Mouse (Mus musculus) hindbrain, embryonic 14.5 days (tissue): ENCODE data around the gene Sfpq. TPM values are rescaled to one million over a fixed set of nuclear protein-coding genes. Genes with fewer than 3 reads are reported as not detected.

Source experiments
- ATAC-seq: fragments of 200-750 bp; cut with Nextera tagmentation; 2 replicates; pipeline ENCODE4 v1.8.0; 2017; ENCODE audit warnings: moderate number of reproducible peaks, mild to moderate bottlenecking, moderate TSS enrichment, moderate library complexity; ENCODE audit not compliant: low FRiP score
- DNase-seq: peaks from one replicate; pipeline ENCODE4 v3.0.0-alpha.2; 2015; ENCODE audit warnings: low spot score
- H3K27ac ChIP-seq: fragments of 300-500 bp; sonication (generic); 2 replicates; pipeline ENCODE4 v1.5.1; 2014; ENCODE audit warnings: mild to moderate bottlenecking, moderate library complexity
- H3K27me3 ChIP-seq: fragments of 300-500 bp; sonication (generic); 2 replicates; pipeline ENCODE4 v1.6.1; 2014; ENCODE audit warnings: mild to moderate bottlenecking, low read length, mixed read lengths; ENCODE audit not compliant: control insufficient read depth, insufficient read depth
- H3K36me3 ChIP-seq: fragments of 300-500 bp; sonication (generic); replicated peaks from 2 replicates; pipeline ENCODE4 v1.6.1; 2014; ENCODE audit not compliant: control insufficient read depth, insufficient read depth
- H3K4me1 ChIP-seq: fragments of 300-500 bp; sonication (generic); replicated peaks from 2 replicates; pipeline ENCODE4 v1.6.1; 2014; ENCODE audit warnings: antibody characterized with exemption, low read length, mixed read lengths; ENCODE audit not compliant: control insufficient read depth, insufficient read depth
- H3K4me2 ChIP-seq: fragments of 300-500 bp; sonication (generic); replicated peaks from 2 replicates; pipeline ENCODE4 v1.6.1; 2014; ENCODE audit warnings: mild to moderate bottlenecking, moderate library complexity
- H3K4me3 ChIP-seq: fragments of 300-500 bp; sonication (generic); replicated peaks from 2 replicates; pipeline ENCODE4 v1.5.1; 2014; ENCODE audit warnings: mild to moderate bottlenecking, low read length
- H3K9ac ChIP-seq: fragments of 300-500 bp; sonication (generic); 2 replicates; pipeline ENCODE4 v1.6.1; 2014
- H3K9me3 ChIP-seq: fragments of 300-500 bp; sonication (generic); 2 replicates; pipeline ENCODE4 v1.6.1; 2016; ENCODE audit warnings: low read length; ENCODE audit not compliant: control insufficient read depth
- WGBS: fragments of 180-500 bp; shearing (Covaris S2); extraction: QIAGEN DNeasy Blood & Tissue Kit; methylation state at CpG from one replicate; pipeline ENCODE4 v1.1.7; 2014; 5-methylcytosine and 5-hydroxymethylcytosine counted together
- polyA plus RNA-seq: library from polyadenylated mRNA; unstranded; fragments of >200 nt; fragmentation: Nextera tagmentation; extraction: Ambion mirVana; gene quantifications from 2 replicates; pipeline ENCODE4 v1.2.1, GENCODE M21; 2014

Gene Sfpq
- polyA plus RNA-seq, 1 experiment from 2014 or later, result 92.5 TPM

- H3K4me3 ChIP-seq, result peak overlapping the region; percentile 100
- no peak overlapping the region for H3K27ac ChIP-seq
- H3K4me1 ChIP-seq, result peaks cover 30% of the 10 kb centered on the region
- DNase-seq (no peak), ATAC-seq (no peak)
- peak overlapping the region; percentile 100 for H3K9ac ChIP-seq
- peaks cover 54% of the 10 kb centered on the region for H3K36me3 ChIP-seq
- H3K9me3 ChIP-seq, result no peaks in the 10 kb centered on the region
- no peaks in the 10 kb centered on the region for H3K27me3 ChIP-seq
- H3K4me2 ChIP-seq, result peak overlapping the region; percentile 86
- WGBS, result 3% methylated on average over 9 of the region's 9 CpGs
Measured at GRCm38 (mm10) chr4:127023201-127023600, 2.1 kb downstream of the Sfpq start.

GRCm38 (mm10) chr4:127024240-127024639 lies 3.1 kb downstream of the Sfpq start:
- no peak for DNase-seq
- Histone ChIP-seq H3K4me2 (peak overlapping the region; percentile 86), H3K4me3 (peak overlapping the region; percentile 100), H3K9me3 (no peaks in the 10 kb centered on the region), H3K27ac (no peak overlapping the region), H3K4me1 (peaks cover 30% of the 10 kb centered on the region), H3K9ac (peak overlapping the region; percentile 100), H3K27me3 (no peaks in the 10 kb centered on the region), H3K36me3 (peaks cover 61% of the 10 kb centered on the region)
- WGBS, result 62% methylated on average over 1 of the region's 1 CpGs
- no peak for ATAC-seq

- Histone ChIP-seq H3K4me3 (no peak overlapping the region), H3K36me3 (peaks cover 87% of the 10 kb centered on the region), H3K27ac (no peak overlapping the region), H3K4me1 (peaks cover 25% of the 10 kb centered on the region), H3K9ac (no peak overlapping the region), H3K4me2 (0 out of 2 replicates have a peak overlapping the region, but pooled peaks have one; percentile 11), H3K27me3 (no peaks in the 10 kb centered on the region), H3K9me3 (no peaks in the 10 kb centered on the region)
- no peak for DNase-seq
- WGBS, result 93% methylated on average over 4 of the region's 4 CpGs
- no peak for ATAC-seq
Measured at GRCm38 (mm10) chr4:127026826-127027225, 5.7 kb downstream of the Sfpq start.

- 0 out of 2 replicates have a peak overlapping the region, but pooled peaks have one; percentile 11 for H3K4me2 ChIP-seq
- H3K9ac ChIP-seq, result no peak overlapping the region
- 63% methylated on average over 4 of the region's 4 CpGs for WGBS
- ATAC-seq (no peak), DNase-seq (peak; percentile 67)
- H3K4me3 ChIP-seq, result no peak overlapping the region
- peaks cover 94% of the 10 kb centered on the region for H3K36me3 ChIP-seq
- peaks cover 25% of the 10 kb centered on the region for H3K4me1 ChIP-seq
- no peaks in the 10 kb centered on the region for H3K9me3 ChIP-seq
- no peak overlapping the region for H3K27ac ChIP-seq
- no peaks in the 10 kb centered on the region for H3K27me3 ChIP-seq
Measured at GRCm38 (mm10) chr4:127027228-127028190, 6.4 kb downstream of the Sfpq start.

GRCm38 (mm10) chr4:127037158-127037557 lies 16.0 kb downstream of the Sfpq start:
- Histone ChIP-seq H3K27me3 (no peaks in the 10 kb centered on the region), H3K36me3 (peaks cover 98% of the 10 kb centered on the region), H3K4me1 (no peaks in the 10 kb centered on the region), H3K4me2 (no peak overlapping the region), H3K9me3 (no peaks in the 10 kb centered on the region), H3K27ac (no peak overlapping the region), H3K4me3 (no peak overlapping the region), H3K9ac (no peak overlapping the region)
- ATAC-seq, result no peak
- no peak for DNase-seq
- WGBS, result 94% methylated on average over 3 of the region's 3 CpGs

- no peak for ATAC-seq
- no peaks in the 10 kb centered on the region for H3K9me3 ChIP-seq
- no peak overlapping the region for H3K4me2 ChIP-seq
- peaks cover 97% of the 10 kb centered on the region for H3K36me3 ChIP-seq
- H3K4me3 ChIP-seq, result no peak overlapping the region
- no peak for DNase-seq
- WGBS, result 84% methylated on average over 8 of the region's 8 CpGs
- H3K9ac ChIP-seq, result no peak overlapping the region
- no peaks in the 10 kb centered on the region for H3K27me3 ChIP-seq
- H3K4me1 ChIP-seq, result no peaks in the 10 kb centered on the region
- H3K27ac ChIP-seq, result no peak overlapping the region
Measured at GRCm38 (mm10) chr4:127037908-127038827, 17.0 kb downstream of the Sfpq start.

- Histone ChIP-seq H3K4me2 (no peak overlapping the region), H3K27ac (no peak overlapping the region), H3K36me3 (peaks cover 97% of the 10 kb centered on the region), H3K9ac (no peak overlapping the region), H3K4me3 (no peak overlapping the region), H3K4me1 (no peaks in the 10 kb centered on the region), H3K27me3 (no peaks in the 10 kb centered on the region), H3K9me3 (no peaks in the 10 kb centered on the region)
- ATAC-seq (no peak), DNase-seq (no peak)
- WGBS, result 89% methylated on average over 3 of the region's 3 CpGs
Measured at GRCm38 (mm10) chr4:127038828-127039349, 17.8 kb downstream of the Sfpq start.

GRCm38 (mm10) chr4:127039871-127040483 lies 18.9 kb downstream of the Sfpq start:
- Histone ChIP-seq H3K27ac (peak overlapping the region; percentile 20; the same call in 1 of the 2 replicates), H3K4me3 (no peak overlapping the region), H3K4me1 (no peaks in the 10 kb centered on the region), H3K9ac (no peak overlapping the region), H3K9me3 (no peaks in the 10 kb centered on the region), H3K4me2 (no peak overlapping the region), H3K36me3 (peaks cover 97% of the 10 kb centered on the region), H3K27me3 (no peaks in the 10 kb centered on the region)
- ATAC-seq (0 out of 2 replicates have a peak, but pooled peaks have one; percentile 32), DNase-seq (no peak)
- WGBS, result 75% methylated on average over 3 of the region's 3 CpGs
